Mouse (Mus musculus) bone marrow macrophage, adult 2 months (primary cell): Measurements from ENCODE around the gene Lgals4.

Experiments
- CTCF ChIP-seq: IDR thresholded peaks from 2 replicates; pipeline ENCODE4 v1.5.1; 2012; ENCODE audit warnings: low read depth, mild to moderate bottlenecking, low read length, moderate library complexity
- POLR2A ChIP-seq: IDR thresholded peaks from 2 replicates; pipeline ENCODE4 v1.6.1; 2012; ENCODE audit warnings: mild to moderate bottlenecking, low read depth, low read length, borderline replicate concordance

DNA sequence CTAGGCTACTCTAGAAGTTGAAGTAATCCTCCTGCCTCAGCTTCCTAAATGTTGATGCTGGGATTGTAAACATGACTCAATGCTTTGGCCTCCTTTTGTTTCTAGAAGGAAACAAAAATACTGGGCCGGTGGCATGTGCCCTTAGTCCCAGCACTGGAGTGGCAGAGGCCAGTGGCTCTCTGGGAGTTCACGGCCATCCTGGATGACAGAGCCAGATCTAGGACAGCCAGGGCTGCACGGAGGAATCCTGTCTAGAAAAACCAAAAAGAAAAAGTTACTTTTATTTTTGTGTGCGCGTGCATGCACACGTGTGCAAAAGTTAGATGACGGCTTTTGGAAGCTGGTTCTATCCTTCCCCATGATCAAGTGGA, 7.3 kb upstream of the Lgals4 start:
- TF ChIP-seq CTCF = no peak
- no peak for TF ChIP-seq POLR2A
